Mouse (Mus musculus) left cerebral cortex, postnatal 10 days (tissue): ENCODE measurements around the gene Slain2. TPM values are rescaled to one million over a fixed set of nuclear protein-coding genes. Genes with fewer than 3 reads are reported as not detected.
"Not testable (repeated sequence)": the region's sequence is repeated elsewhere in the genome, so short reads cannot be mapped to it uniquely, and the experiment has no call there.

Experiments used
- DNase-seq, 2 experiments: peaks; one replicate each; pipeline ENCODE4 v3.0.0; 2021 to 2022; ENCODE audit warnings: low spot score in 2 of 2, mixed read lengths in 1 of 2; ENCODE audit errors: extremely low spot score in 1 of 2
- intact Hi-C: fragments of 180-260 bp; cut with DNase I; formaldehyde crosslinking; loops from one replicate; pipeline ENCODE4 v1.15.1; 2025
- total RNA-seq, 2 experiments: library from RNA; stranded (reverse); gene quantifications; 2 replicates each; pipeline ENCODE4 v1.2.3; 2021

Gene Slain2
- total RNA-seq, 2 experiments from 2014 or later: 38.0 to 39.7 TPM

DNA sequence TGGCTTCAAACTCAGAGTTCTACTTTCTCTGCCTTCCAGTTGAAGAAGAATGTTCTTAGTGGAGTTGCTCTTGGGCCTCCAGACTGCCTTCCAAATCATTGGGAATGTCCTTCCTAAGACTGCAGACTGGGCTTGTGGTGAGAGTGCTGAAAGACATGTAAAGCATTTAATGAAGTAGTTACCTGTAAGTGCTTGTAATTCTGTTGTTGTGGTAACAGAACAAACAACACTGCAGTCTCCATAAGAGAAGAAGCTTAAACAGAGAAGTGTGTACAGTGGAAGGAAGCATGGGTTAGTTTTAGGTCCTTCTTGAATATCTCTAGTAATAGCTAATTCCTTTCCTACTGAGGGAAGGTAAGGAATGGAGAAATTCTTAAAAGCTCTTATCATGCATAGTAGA lies 13.0 kb downstream of the Slain2 start:
- no peak for DNase-seq
- intact Hi-C loops: no loop called here

- no peak for DNase-seq
- intact Hi-C loops: no loop called here
These were observed 19.0 kb downstream of the Slain2 start for GRCm38 (mm10) chr5:72933026-72933675.

GRCm38 (mm10) chr5:72938421-72938820 lies 24.3 kb downstream of the Slain2 start:
- DNase-seq, intact Hi-C loops: not testable (repeated sequence)

- intact Hi-C loops: no loop called here
These were observed 25.2 kb downstream of the Slain2 start for GRCm38 (mm10) chr5:72939311-72939710.

GRCm38 (mm10) chr5:72940906-72941432 lies 26.9 kb downstream of the Slain2 start:
- no peak for DNase-seq
- intact Hi-C loops: no loop called here

More at GRCm38 (mm10) chr5:72939311-72939710, 25.2 kb downstream of the Slain2 start:
- no peak for DNase-seq

- DNase-seq: no peak
- intact Hi-C loops: no loop called here
These were observed 34.0 kb downstream of the Slain2 start for GRCm38 (mm10) chr5:72948136-72948535.

DNA sequence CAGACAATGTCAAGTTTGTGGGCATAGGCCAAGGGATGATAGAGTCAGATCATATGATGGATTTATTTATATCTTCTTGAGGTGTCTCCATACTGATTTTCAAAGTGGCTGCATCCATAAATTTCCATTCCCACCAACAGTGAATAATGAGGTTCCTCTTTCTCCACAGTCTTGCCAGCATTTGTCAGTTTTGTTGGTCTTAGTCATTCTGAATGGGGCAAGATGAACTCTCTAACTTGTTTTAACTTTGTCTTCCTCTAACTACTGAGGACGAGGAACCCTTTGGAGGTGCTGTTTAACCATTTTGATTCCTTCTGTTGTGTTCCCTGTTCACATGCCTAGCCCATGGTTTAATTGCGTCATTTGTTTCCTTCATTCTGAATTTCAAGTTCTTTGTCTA lies 36.1 kb downstream of the Slain2 start:
- intact Hi-C loops: no loop called here
- DNase-seq: no peak

- intact Hi-C loops: no loop called here
- no peak for DNase-seq
These were observed 40.0 kb downstream of the Slain2 start for GRCm38 (mm10) chr5:72953996-72954604.

DNA sequence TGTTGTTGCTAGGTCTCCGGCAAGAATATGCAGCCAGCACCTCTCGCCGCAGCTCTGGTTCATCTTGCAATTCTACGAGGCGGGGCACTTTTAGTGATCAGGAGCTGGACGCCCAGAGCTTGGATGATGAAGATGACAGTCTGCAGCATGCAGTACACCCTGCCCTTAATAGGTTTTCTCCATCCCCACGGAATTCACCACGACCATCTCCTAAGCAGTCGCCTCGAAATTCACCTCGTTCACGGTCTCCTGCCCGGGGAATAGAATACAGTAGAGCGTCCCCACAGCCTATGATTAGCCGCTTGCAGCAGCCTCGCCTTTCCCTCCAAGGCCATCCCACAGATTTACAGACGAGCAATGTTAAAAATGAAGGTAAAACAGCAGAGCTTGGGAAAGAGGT lies 43.2 kb downstream of the Slain2 start:
- intact Hi-C loops: no loop called here
- DNase-seq: no peak

GRCm38 (mm10) chr5:72960096-72960495 lies 46.0 kb downstream of the Slain2 start:
- DNase-seq: no peak
- intact Hi-C loops: no loop called here

DNA sequence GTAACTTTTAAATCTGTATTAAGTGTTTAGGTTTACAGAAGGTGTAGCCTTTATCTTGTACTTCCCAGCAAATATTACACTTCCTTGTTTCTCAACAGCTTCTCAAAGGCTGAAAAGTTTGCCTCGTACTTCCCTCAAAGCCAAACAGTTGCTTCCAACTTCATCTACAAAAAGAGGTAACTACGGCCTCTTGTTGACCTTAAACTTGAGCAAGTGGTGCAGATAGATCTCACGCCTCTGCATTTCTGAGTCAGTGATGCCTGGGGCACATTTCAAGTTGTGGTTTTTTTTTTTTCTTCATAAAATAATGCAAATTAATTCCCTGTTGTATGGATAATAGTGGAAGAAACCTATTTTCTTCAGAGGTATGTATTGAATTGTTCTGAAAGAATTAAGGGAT lies 51.6 kb downstream of the Slain2 start:
- intact Hi-C loops: no loop called here
- no peak for DNase-seq

DNA sequence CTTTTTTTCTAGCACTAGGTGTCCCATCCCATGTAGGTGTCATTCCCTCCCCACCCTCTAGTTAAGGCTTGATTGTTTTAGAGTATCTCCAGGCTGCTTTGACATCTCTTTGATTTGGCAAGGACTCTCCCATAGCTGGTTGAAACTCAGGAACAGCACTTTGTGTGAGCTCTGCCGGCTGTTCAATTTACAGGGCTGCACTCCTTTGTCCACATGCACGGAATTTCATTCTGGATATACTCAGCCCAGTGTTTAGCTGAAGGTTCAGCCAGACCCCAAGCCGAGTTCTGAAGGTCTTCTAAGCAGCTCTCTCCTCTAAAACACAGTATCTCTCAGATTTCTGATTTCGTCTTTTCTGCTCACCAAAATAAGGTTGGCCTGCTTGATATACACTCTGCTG lies 58.3 kb downstream of the Slain2 start:
- intact Hi-C loops: no loop called here
- no peak for DNase-seq

- no peak for DNase-seq
- intact Hi-C loops: no loop called here
These were observed 58.8 kb downstream of the Slain2 start for GRCm38 (mm10) chr5:72972934-72973333.

GRCm38 (mm10) chr5:72974602-72975001 lies 60.5 kb downstream of the Slain2 start, which contains the start of gene Gm10135:
Gm10135 (minus strand) TSS chr5:72974702.
- intact Hi-C loops: loop anchor here (5.0 kb wide), 1 partner anchor 83 kb away; no protein-coding TSS in a partner anchor
- DNase-seq: no peak

- DNase-seq: no peak
- intact Hi-C loops: loop anchor here (5.0 kb wide), 1 partner anchor 81 kb away; no protein-coding TSS in a partner anchor
These were observed 61.9 kb downstream of the Slain2 start for GRCm38 (mm10) chr5:72975996-72976395.

- DNase-seq: no peak
- intact Hi-C loops: loop anchor here (5.0 kb wide), 1 partner anchor 81 kb away; no protein-coding TSS in a partner anchor
These were observed 62.4 kb downstream of the Slain2 start for GRCm38 (mm10) chr5:72976539-72976938.

GRCm38 (mm10) chr5:72984091-72984490 lies 70.0 kb downstream of the Slain2 start:
- intact Hi-C loops: loop anchor here (5.0 kb wide), 2 partner anchors 88 to 398 kb away; no protein-coding TSS in a partner anchor
- peak in 1 of 2 experiments; percentile 52 for DNase-seq

DNA sequence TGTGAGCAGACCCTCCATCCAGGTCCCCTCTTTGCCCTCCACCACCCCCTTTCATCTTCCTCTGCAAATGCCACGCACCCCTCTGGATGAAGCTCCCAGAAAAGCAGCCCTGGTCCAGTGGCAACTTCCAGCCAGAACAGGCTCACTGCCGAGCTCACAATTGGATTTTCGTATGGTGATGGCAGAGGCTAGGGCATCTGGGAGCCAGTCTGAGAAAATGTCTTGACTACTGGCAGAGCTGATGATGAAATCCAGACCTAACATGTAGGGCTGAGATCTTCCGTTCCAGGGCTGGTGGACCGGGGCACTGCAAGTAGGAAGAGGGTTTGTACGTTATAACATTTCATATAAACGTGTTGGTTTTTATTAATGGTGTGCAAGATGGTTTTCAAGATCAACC lies 73.7 kb downstream of the Slain2 start:
- intact Hi-C loops: no loop called here
- no peak for DNase-seq

DNA sequence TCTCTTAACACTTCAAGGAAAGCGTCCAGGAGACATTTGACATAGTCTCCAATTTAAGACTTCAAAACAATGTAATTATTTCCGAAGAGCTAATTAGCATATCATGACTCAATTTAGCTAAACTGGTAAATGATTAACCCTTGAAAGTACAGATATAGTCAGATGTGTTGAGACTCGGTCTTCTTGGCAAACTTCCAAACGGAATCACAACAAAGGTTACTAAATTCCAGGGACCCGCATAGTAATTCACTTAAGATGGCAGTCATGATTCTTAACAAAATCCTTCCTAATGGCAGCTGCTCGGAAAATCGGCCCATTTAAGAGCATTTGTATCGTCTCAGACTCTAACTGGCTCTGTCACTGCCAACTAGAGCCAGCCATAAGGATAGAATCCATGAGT lies 75.7 kb downstream of the Slain2 start:
- no peak for DNase-seq

GRCm38 (mm10) chr5:72992474-72992873 lies 78.4 kb downstream of the Slain2 start:
- DNase-seq: no peak
- intact Hi-C loops: no loop called here

More for the DNA sequence above, 75.7 kb downstream of the Slain2 start:
- intact Hi-C loops: no loop called here
